Mouse (Mus musculus) lung, postnatal 0 days (tissue): Measurements from ENCODE around the gene Upf3b.

ENCODE experiments used
- CTCF ChIP-seq: IDR thresholded peaks from 2 replicates; pipeline ENCODE4 v1.5.1; 2016; ENCODE audit warnings: antibody characterized with exemption, mild to moderate bottlenecking
- EP300 ChIP-seq: IDR thresholded peaks from 2 replicates; pipeline ENCODE4 v1.6.1; 2016; ENCODE audit warnings: antibody characterized with exemption, mild to moderate bottlenecking, control low read depth

GRCm38 (mm10) chrX:37088778-37089177 lies 21.3 kb downstream of the Upf3b start:
- TF ChIP-seq EP300 (no peak), CTCF (no peak)
